8 mouse cellular contexts compared by ENCODE assay signal in genomic region chr1:174502031-174502845, GRCm38 (mm10). TPM values are rescaled to one million over a fixed set of nuclear protein-coding genes. Genes with fewer than 3 reads are reported as not detected.
DNase-seq lines count a peak whose midpoint lies in the region; ATAC-seq and TF ChIP-seq lines count a peak whose summit lies in the region.

No protein-coding gene starts in this region.

- DNase-seq in kidney, adult 2 months = no peak
- DNase-seq in kidney, adult 18-20 months = no peak
- peak; percentile 73 to 74 for DNase-seq in cerebellum, adult 18-20 months
- peak; percentile 72 for DNase-seq in limb, embryonic 11.5 days (ENCODE audit: low spot score)
- DNase-seq in testis, postnatal 10 days (ENCODE audit: low spot score) = peak; percentile 45

- no peak overlapping the region for H3K27ac ChIP-seq in kidney, adult 2 months (ENCODE audit: insufficient read depth, low read depth, low read length)
- peak overlapping the region; percentile 86 for H3K27ac ChIP-seq in forebrain, embryonic 16.5 days (ENCODE audit: low read length)
- H3K27ac ChIP-seq in hindbrain, embryonic 15.5 days (replicated peaks) = peak overlapping the region; percentile 91
- no peak overlapping the region; the same call in 1 of the 2 replicates for H3K27ac ChIP-seq in limb, embryonic 11.5 days (replicated peaks; ENCODE audit: low read depth, low read length)

- peak overlapping the region; percentile 95 for H3K4me2 ChIP-seq in forebrain, embryonic 16.5 days (ENCODE audit: low read length)
- peak overlapping the region; percentile 90 for H3K4me2 ChIP-seq in hindbrain, embryonic 15.5 days
- peak overlapping the region; percentile 97 for H3K4me2 ChIP-seq in limb, embryonic 11.5 days (ENCODE audit: low read depth, severe bottlenecking)

- H3K36me3 ChIP-seq in kidney, adult 2 months (ENCODE audit: control insufficient read depth, insufficient read depth, low read length) = no peaks in the 10 kb centered on the region
- no peaks in the 10 kb centered on the region for H3K36me3 ChIP-seq in forebrain, embryonic 16.5 days (ENCODE audit: control insufficient read depth, insufficient read depth)
- no peaks in the 10 kb centered on the region for H3K36me3 ChIP-seq in hindbrain, embryonic 15.5 days
- H3K36me3 ChIP-seq in limb, embryonic 11.5 days (ENCODE audit: control insufficient read depth, insufficient read depth, low read length) = no peaks in the 10 kb centered on the region

- WGBS in kidney, adult 2 months = 1% methylated on average over 40 of the region's 40 CpGs
- WGBS in forebrain, embryonic 16.5 days = under 1% methylated on average over 40 of the region's 40 CpGs
- under 1% methylated on average over 40 of the region's 40 CpGs for WGBS in hindbrain, embryonic 15.5 days
- under 1% methylated on average over 40 of the region's 40 CpGs for WGBS in limb, embryonic 11.5 days

- ATAC-seq in forebrain, embryonic 16.5 days = peak; percentile 54
- ATAC-seq in hindbrain, embryonic 15.5 days (ENCODE audit: low FRiP score, low read depth) = peak; percentile 54
- peak; percentile 53; the same call in 1 of the 2 replicates for ATAC-seq in limb, embryonic 11.5 days (ENCODE audit: insufficient number of reproducible peaks, low FRiP score, low TSS enrichment, low read depth)
- ATAC-seq in monocyte, adult 5-6 weeks (replicated peaks; ENCODE audit: insufficient number of reproducible peaks, low FRiP score, low TSS enrichment, poor library complexity, severe bottlenecking) = 0 out of 2 replicates have a peak, but pooled peaks have one; percentile 31

- H3K9ac ChIP-seq in forebrain, embryonic 16.5 days (replicated peaks; ENCODE audit: low read depth, low read length) = peak overlapping the region; percentile 87
- peak overlapping the region; percentile 93 for H3K9ac ChIP-seq in hindbrain, embryonic 15.5 days
- H3K9ac ChIP-seq in limb, embryonic 11.5 days (ENCODE audit: low read length) = peak overlapping the region; percentile 67

- TF ChIP-seq POLR2A in kidney, adult 2 months (IDR thresholded peaks at IDR 0.05; ENCODE audit: low read depth, low read length) = no peak

- no peak for TF ChIP-seq CTCF in kidney, adult 2 months (conservative IDR thresholded peaks at IDR 0.05; ENCODE audit: insufficient read depth, insufficient read length, low read depth, low read length)

- H3K27me3 ChIP-seq in kidney, adult 2 months (replicated peaks; ENCODE audit: control insufficient read depth, insufficient read depth, low read length) = peaks cover 1% of the 10 kb centered on the region; the same call in 1 of the 2 replicates
- H3K27me3 ChIP-seq in forebrain, embryonic 16.5 days (replicated peaks; ENCODE audit: control insufficient read depth, insufficient read depth, low read length) = no peaks in the 10 kb centered on the region
- H3K27me3 ChIP-seq in hindbrain, embryonic 15.5 days = no peaks in the 10 kb centered on the region
- H3K27me3 ChIP-seq in limb, embryonic 11.5 days (ENCODE audit: control insufficient read depth, insufficient read depth, low read length) = peaks cover 8% of the 10 kb centered on the region; the same call in 1 of the 2 replicates

- H3K4me3 ChIP-seq in kidney, adult 2 months (ENCODE audit: insufficient read depth, low read depth, low read length) = peak overlapping the region; percentile 12; the same call in 1 of the 2 replicates
- H3K4me3 ChIP-seq in forebrain, embryonic 16.5 days (replicated peaks; ENCODE audit: low read length) = peak overlapping the region; percentile 71
- H3K4me3 ChIP-seq in hindbrain, embryonic 15.5 days = peak overlapping the region; percentile 81
- peak overlapping the region; percentile 60 for H3K4me3 ChIP-seq in limb, embryonic 11.5 days (ENCODE audit: low read depth, low read length)

- no peaks in the 10 kb centered on the region for H3K4me1 ChIP-seq in kidney, adult 2 months (ENCODE audit: control insufficient read depth, insufficient read depth, low read length)
- H3K4me1 ChIP-seq in forebrain, embryonic 16.5 days (replicated peaks; ENCODE audit: control insufficient read depth, insufficient read depth, low read length) = peaks cover 31% of the 10 kb centered on the region
- peaks cover 32% of the 10 kb centered on the region for H3K4me1 ChIP-seq in hindbrain, embryonic 15.5 days (replicated peaks)
- H3K4me1 ChIP-seq in limb, embryonic 11.5 days (ENCODE audit: control insufficient read depth, insufficient read depth, low read length) = peaks cover 3% of the 10 kb centered on the region; the same call in 1 of the 2 replicates

- no peaks in the 10 kb centered on the region for H3K9me3 ChIP-seq in forebrain, embryonic 16.5 days (ENCODE audit: control insufficient read depth, low read length)
- no peaks in the 10 kb centered on the region for H3K9me3 ChIP-seq in hindbrain, embryonic 15.5 days
- no peaks in the 10 kb centered on the region for H3K9me3 ChIP-seq in limb, embryonic 11.5 days (ENCODE audit: control insufficient read depth, low read length)

RNA-seq across cellular contexts. Expression of gene Fmn2, which starts 0.6 kb away (rescaled TPM):
- 0.04 and 0.06 TPM in 2 replicates for polyA plus RNA-seq in kidney, adult 2 months (2012; rRNA removed)
- polyA plus RNA-seq in forebrain, embryonic 16.5 days (2015; fragmentation: Nextera tagmentation; extraction: Ambion mirVana) = 5.2 and 6.9 TPM in 2 replicates
- polyA plus RNA-seq in hindbrain, embryonic 15.5 days (2015; fragmentation: Nextera tagmentation; extraction: Ambion mirVana) = 7.1 and 8.0 TPM in 2 replicates
- polyA plus RNA-seq in limb, embryonic 11.5 days (2014; fragmentation: Nextera tagmentation; extraction: Ambion mirVana) = 1.2 and 1.3 TPM in 2 replicates
- total RNA-seq in monocyte, adult 5-6 weeks (2017) = 0.10 TPM in 2 of 3 replicates, not detected in the other

Comparison
In these comparisons a context has a peak if more than half of its experiments do, and no peak if none do; other contexts are left out.
1. DNase-seq: peak in cerebellum, adult 18-20 months (2 of 2), limb, embryonic 11.5 days (single experiment) and testis, postnatal 10 days (single experiment); none in kidney, adult 2 months (single experiment) and kidney, adult 18-20 months (single experiment).
2. H3K27ac ChIP-seq: peak in forebrain, embryonic 16.5 days (single experiment) and hindbrain, embryonic 15.5 days (single experiment); none in kidney, adult 2 months (single experiment) and limb, embryonic 11.5 days (single experiment).
3. H3K4me3 ChIP-seq: peak in every context shown above with its lines; median percentile 81 in hindbrain, embryonic 15.5 days; 71 in forebrain, embryonic 16.5 days; 60 in limb, embryonic 11.5 days; 12 in kidney, adult 2 months.
4. Peak in every context shown above with its lines, with median percentiles within 50 percentile points of each other: ATAC-seq, H3K4me2 ChIP-seq and H3K9ac ChIP-seq.